Mouse (Mus musculus): ENCODE data around the gene Clta.

Clta gene

DNA sequence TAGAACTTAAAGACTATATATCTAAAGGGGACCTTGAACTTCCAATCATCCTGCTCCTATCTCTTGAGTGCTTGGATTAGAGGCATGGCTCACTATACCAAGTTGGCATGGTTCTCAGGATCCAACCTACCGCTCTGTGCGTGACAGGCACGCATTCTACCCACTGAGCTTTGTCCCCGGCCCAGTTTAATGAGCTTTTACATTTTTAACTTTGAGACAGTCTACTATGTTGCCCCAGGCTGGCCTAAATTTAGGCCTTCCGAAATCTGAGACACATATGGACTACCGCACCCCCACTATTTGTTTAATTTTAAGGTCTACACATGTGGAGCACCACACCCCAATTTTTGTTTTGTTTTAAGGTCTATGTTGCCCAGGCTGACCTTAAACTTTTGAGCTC is 23.4 kb upstream of the Clta start:
- DNase-seq = no peak

DNA sequence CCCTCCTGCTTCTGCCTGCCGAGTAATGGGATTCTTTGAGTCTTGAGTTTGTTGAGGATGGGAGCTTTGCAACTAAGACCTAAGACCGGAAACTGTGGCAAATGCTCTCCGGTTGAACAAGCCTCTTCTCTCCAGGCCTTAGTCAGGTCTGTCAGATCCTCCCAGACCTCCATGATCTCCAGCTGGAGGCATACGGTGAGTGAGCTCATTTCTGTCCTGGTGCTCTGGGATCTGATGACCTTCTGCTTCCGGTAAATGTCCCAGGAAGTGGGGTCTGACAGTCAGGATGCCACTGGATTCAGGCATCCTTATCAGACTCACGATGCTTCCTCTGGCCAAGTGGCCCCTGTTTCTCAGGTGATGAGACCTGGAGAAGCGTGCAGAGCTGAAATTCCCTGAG is 23.0 kb upstream of the Clta start:
- no peak for DNase-seq

DNA sequence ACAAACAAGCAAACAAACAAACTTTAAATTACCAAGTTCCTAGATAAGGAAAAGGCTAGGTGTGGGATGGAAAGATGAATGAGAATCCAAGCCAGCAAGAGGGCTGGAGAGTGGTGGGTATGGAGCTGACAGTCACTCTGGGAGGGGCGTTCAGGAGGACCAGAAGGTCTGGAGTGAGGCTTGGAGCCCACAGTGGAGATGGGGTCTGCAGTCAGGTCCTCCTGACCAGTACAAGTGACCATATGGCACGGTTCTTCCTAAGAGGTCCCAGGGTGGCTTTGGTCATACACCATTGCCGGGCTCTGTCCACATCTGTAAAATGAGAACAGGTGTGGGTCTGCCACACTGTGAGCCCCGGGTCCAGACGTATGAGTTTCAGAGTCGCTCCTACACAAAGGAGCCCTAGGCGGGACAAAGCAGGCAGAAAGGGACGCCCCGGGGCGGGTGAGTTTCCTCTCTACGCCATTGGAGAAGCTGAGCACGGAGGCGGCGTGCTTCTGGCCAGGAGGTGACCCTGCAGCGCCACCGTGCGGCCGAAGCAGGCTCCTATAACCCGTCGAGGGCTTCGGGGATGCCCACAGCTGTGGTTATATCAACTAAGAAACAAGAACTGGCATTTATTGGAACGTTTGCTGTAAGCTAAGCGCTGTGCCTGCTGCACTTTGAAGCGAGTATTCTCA is 22.1 kb upstream of the Clta start:
- DNase-seq = peak; percentile 74

DNA sequence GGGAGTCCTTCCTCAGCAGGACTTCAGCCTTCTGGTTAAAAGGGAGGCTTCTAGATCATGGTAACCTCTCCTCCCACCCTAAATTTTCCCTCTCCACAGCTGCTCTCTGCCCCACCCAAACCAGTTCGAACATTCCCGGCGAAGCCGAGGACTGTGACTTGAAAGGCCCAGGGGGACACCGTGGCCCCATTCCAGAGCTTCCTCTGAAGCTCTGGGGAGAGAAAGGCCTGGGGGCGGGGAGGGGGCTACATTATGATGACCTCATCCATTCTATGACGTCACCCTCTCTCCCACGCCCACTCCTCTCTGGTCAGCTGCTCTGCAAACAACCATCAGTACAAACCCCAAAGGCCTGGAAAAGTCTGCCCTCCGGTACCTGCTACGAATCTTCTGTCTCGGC is 21.1 kb upstream of the Clta start, which contains the start of gene Ccin:
Gene Ccin, plus strand, starts transcription at position 303 of the 400 bp plus-strand sequence.
- DNase-seq = no peak

DNA sequence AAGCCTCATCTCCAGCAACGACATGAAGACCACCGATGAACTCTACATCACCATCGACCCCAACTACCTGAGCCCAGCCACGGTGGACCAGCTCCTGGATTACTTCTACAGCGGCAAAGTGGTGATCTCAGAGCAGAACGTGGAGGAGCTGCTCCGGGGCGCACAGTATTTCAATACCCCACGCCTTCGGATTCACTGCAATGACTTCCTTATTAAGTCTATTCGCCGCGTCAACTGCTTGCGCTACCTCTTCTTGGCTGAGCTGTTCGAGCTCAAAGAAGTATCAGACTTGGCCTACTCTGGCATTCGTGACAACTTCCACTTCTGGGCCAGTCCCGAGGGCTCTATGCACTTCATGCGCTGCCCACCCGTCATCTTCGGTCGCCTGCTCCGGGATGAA is 20.5 kb upstream of the Clta start:
- DNase-seq = no peak

DNA sequence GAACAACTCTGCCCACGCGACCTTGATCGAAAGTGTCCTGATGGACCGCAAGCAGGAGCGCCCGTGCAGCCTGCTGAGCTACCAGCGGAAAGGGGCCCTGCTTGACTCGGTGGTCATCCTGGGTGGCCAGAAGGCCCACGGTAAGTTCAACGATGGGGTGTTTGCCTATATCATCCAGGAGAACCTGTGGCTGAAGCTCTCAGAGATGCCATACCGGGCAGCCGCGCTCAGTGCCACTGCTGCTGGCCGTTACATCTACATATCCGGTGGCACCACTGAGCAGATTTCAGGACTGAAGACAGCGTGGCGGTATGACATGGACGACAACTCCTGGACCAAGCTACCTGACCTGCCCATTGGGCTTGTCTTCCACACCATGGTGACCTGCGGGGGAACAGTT is 19.9 kb upstream of the Clta start:
- DNase-seq = no peak

DNA sequence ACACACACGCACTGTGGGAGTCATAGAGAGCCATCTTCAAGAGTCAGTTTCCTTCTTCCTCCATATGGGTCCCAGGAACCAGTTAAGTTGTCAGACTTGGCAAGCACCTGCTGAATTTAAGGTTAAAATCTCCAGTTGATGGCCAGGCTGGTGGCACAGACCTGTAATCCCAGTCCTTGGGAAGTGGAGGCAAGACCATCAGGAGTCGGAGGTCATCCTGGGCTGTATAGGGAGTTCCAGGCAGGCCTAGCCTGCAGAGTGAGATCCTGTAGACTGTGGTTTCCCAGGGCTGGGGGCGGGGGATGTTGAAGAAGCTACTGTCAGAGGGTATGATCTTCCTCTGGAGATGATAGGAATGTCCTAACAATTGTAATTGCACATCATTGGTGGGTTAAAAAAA is 15.3 kb upstream of the Clta start:
- DNase-seq = no peak

DNA sequence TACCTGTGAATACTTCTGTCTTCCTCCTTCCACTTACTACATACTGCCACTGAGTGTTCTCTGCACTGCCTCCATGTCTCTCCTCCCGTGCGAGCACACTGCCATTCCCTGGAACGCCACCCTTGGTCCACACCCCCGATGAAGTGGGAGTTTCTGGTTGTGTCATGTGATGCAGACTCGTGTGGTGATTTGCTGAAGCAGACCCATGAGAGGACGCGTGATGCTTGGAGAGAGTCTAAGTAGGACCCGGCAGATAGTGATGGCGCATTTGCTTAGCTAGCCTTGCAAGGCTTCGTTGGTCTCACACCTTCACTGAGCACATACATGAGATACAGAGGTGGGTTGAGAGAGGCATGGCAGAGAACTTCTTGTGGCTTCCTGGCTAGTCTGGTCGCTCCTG is 11.2 kb upstream of the Clta start:
- no peak for DNase-seq

DNA sequence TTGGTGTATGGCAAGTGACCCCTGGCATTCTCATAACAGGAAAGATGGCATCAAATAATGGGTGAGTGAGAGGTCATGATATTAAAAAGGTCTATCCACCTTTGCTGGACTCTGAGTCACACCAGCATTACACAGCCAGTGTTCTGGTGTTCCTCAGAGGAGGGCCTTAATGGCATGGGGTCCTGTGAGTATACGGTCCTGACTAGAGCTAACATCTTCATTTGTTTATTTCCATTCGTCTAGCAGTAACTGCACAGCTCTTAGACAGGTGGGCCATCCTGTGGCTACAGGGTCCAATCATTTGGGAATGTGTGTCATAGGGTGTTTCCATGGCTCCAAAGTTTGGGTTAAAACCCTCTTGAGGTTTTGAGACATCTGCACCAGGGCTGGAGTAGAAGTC is 9.9 kb upstream of the Clta start:
- no peak for DNase-seq

DNA sequence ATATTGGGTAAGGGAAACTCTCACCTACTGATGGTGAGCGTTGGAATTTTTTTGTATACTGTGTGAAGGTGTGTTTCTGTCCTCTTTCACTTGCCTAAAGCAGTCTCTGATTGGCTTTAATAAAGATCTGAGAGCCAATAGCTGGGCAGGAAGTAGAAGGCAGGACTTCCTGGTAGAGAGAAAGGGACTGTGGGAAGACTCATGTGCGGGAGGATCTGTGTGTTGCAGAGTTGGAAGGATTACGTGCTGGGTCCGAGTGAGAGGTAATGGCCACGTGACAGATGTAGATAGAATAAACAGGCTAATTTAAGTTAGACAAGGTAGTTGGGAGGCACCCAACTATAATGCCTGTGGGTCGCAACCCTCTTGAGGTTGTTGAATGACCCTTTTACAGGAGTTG is 630 bp upstream of the Clta start:
- no peak for DNase-seq

DNA sequence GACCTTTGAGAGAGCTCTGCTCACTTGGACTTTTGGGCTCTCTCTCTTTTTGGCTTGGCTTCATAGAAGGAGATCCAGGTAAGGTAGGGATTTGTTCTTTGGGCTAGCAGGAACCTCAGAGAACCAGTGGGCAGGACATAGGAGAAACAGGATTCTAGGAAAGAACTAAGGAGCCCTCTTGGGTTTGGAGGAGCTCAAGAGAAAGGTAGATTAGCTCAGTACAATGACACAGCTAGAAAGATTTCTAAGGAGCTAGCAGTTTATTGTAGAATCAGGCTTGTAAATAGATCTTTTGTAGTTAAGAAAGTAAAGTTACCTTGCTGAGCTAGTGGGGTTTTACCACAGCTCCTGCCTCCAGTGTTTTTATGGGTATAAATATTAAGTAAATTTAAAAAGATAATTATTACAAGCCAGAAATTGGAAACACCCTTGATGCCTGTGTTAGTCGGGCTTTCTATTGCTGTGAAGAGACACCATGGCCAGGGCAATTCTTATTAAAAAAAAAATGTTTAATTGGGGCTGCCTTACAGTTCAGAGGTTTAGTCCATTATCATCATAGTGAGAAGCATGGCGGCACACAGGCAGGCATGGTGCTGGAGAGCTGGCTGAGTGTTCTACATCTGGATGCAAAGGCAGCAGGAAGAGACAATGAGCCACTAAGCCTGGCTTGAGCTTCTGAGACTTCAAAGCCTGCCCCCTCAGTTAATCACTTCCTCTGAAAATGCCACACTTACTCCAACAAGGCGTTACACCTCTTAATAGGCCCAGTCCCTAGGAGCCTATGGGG is 564 bp downstream of the Clta start:
- DNase-seq = no peak

DNA sequence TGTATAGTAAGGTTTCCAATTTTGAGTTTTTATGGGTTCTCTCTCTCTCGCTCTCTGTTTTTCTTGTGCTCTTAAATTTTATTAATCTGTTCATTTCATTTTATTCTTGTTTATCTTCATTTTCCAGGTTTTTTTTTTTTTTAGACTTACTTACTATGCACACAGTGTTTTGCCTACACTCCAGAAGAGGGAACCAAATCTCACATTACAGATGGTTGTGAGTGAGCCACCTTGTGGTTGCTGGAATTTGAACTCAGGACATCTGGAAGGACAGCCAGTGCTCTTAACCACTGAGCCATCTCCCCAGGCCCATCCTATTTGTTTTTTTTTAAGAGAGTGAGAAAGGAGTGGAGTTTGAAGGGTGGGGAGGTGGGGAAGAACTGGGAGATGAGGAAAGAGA is 5.9 kb downstream of the Clta start:
- DNase-seq = no peak

DNA sequence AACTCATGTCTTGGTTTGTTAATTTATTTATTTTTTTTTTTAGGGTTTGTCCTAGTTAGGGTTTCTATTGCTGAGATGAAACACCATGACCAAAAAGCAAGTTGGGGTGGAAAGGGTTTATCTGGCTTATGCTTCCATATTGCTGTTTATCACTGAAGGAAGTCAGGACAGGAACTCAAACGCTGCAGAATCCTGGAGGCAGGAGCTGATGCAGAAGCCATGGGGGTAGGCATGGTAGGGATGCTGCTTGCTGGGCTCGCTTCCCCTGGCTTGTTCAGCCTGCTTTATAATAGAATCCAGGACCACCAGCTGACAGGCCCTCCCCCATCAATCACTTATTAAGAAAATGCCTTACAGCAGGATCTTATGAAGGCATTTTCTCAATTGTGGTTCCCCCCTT is 6.6 kb downstream of the Clta start:
- no peak for DNase-seq

DNA sequence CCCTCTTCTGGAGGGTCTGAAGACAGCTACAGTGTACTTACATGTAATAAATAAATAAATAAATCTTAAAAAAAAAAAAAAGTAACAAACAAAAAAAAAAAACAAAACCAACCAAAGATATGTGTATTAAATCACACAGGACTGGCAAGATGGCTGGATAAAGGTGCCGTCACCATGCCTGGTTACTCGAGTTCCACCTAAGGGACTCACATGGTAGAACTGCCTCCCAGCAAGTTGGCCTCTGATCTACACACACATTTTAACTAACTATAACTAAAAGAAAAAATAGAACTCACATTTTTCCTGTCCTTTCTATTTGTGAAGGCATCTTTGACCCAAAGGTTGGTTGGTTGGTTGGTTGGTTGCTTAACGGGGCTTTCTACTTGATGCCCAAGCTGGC is 7.5 kb downstream of the Clta start:
- no peak for DNase-seq

DNA sequence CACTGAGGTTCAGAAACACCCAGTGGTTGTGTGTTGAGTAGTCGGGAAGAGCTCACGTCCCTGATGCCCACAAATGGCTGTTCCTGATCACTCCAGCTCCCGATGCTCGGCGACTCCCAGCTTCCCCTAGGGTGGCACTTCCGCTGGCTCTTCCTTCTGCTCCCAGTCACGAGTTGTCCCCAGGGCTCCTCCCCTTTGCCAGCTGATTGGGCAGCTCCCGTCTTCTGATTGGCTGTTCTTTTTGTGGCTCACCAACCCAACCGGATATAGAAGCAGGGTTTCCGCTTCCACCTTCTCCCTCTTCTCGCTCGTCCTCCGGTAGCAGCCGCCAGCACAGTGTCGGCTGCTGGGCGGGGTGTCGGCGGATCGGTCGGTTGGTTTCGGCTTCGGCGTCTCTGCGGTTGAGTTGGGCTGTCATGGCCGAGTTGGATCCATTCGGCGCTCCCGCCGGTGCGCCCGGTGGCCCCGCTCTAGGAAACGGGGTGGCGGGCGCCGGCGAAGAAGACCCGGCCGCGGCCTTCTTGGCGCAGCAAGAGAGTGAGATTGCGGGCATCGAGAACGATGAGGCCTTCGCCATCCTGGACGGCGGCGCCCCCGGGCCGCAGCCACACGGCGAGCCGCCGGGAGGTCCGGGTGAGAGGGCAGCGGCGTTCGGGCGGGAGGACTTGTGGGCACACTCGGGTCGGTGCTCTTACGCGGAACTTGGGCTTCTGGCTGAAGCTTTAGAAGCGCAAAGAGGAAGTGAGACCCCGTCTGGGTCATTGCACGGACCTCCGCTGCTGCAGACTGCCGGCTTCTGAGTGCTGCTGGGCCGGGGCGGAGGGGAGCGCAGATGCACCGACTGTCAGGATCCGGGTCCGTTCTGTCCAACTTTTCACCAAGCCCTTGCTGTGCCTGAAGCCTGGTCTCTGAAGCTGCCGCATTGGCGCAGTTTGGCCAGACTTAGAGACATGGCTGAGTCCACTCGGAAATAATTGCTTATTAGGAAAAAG is 8.4 kb downstream of the Clta start:
- peak; percentile 95 for DNase-seq

DNA sequence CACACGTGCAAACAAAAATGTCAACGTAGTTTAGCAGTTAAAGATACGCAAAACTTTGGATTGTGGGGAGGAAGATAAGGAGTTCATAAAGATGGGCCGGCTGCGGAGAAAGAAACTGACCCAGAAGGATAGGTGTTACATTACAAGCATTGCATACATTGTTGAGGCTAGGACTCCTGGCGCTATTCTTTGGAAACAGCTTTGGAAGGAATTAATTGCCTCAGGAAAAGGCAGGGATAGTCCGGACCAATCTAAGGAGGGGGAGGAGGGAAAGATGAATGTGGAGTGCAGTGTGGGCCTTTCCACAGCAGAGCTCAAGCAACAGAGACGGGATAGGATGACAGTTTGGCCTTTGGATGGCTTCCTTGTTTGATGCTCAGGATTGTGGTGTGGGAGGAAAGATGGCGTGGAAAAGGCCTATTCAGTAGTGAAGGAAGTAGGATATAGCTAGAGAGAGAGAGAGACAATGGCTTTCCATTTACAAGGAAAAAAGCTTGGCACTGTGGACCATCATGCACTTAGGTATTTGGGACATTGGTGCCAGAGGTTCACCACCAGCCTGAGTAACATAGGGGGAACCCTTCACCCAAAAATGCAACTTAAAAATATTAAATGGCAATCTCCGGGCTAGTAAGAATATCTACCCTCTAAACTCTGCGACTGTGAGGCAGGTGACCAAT is 9.3 kb downstream of the Clta start:
- no peak for DNase-seq

DNA sequence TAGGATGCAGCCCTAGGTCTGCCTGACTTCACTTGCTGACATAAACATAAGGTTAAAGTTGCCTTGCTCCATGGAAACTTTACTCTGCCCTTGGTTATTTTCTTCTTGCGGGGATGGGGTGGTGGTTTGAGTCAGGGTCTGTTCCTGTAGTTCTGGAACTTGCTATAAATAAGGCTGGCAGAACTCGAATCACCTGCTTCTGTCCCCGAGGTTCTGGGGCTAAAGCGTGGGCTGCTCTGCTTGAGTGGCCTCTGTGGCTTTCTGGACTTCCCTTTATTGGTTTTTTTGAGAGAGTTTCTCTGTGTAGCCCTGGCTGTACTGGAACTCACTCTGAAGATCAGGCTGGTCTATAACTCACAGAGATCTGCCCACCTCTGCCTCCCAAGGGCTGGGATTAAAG is 11.8 kb downstream of the Clta start:
- DNase-seq = no peak

DNA sequence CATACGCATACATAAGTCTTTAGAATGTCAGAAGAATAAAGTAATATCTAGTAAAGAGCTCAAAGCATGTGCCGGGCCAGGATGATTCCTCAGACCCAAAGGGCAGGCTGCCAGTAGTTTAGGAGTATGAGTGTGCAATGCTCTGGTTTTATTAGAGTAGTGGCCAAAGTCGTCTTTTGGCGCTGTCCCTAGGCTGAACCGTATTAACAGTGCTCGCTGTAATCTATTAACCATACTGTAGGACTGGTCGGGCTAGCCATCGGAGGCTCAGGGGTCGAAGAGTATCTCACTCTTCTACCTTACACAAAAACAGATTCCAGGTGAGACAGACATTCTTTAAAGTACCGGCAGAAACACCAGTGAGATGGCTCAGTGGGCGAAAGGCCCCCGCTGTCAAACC is 12.5 kb downstream of the Clta start:
- no peak for DNase-seq

DNA sequence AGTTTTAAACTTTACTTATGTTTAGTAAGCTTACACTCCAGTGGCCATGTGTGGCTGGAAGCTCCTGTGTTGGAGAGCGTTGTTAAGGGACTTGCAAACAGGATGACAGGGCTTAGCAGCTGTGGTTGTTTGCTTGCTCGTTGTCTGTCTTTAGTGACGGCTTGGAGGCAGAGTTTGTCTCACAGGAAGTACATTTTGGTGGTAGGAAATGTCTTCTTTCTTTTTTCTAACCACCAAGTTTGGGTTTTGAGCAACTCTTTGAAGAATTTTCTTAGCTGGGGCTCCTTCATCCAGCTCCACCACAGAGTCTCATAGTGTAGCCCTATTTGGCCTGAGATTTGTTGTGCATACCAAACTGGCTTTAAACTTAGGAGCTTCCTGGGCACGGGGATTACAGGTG is 18.1 kb downstream of the Clta start:
- DNase-seq = no peak

DNA sequence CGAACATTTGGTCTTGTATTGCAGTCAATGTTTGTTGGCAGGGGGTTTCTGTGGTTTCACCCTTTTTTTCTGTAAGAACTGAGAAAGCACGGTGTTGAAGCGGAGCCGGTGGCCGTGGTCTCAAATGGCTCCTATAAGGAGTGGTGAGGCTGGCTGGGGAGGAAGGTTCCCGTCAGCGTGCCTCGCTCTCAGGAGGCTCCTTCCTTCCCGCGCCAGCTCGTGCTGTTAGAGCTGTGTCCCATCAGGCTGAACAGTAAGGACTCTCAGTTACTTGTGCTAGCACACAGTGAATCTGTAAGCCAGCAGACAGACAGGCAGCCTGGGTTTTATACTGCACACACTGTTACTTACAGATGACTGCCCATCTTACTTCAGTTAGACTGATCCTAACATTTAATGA is 18.5 kb downstream of the Clta start:
- no peak for DNase-seq

DNA sequence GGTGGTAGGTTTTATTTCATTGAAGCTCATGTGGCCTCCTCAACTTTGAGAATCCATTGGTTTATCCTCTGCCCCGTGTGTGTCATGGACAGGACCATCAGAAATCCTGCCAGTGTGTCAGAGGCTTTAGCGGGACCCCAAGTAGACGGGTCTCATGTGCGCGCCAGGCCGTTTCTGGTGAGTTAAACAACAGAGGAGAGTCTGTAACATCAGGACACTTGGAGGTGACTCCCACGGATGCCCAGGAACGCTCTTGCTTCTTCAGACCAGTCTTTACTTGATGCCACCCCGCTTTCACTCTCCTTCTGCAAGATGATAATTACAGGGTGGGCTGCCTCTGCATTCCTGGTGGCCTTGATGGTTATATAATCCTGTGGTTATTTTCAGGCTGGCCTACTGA is 19.4 kb downstream of the Clta start:
- no peak for DNase-seq

DNA sequence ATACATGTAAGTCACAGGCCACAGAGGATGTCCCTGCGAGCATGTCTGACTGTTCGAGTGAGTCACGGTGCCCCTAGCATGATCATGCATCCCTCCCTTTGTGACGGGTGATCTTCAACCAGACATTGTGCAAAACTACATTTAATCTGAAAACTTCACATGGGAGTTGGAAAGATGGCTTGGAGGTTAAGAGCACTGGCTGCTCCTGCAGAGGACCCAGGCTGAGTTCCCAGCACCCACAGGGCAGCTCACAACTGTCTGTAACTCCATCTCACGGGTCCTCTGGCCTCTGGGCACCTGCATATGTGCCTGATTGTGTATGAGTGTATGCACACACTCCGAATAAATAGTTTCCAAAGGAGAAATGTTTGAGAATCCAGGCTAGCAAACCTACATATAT is 20.0 kb downstream of the Clta start:
- no peak for DNase-seq

DNA sequence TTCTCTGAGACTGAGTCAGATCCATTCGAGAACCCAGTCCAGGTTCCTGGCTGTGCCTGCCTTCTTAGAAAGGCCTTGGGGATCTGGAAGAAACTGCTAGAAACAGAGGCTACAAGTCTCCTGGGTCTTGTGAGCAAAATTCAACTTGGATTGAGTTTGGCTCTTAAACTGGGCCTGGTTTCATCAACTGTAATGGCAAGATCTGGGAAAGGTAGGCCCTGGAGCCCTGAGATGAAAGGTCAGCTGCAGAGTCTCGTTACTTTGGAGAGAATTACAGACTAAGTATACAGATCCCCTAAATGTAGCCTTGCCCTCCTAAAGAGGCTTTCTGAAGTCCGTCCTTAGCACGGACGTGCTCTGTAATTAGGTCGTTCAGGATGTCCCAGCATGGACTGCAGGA is 21.3 kb downstream of the Clta start:
- DNase-seq = no peak
